Mouse (Mus musculus): ENCODE measurements around the gene Dgat2. TPM values are rescaled to one million over a fixed set of nuclear protein-coding genes. Genes with fewer than 3 reads are reported as not detected.

The Dgat2 gene
- total and polyA plus RNA-seq, 3 experiments, result 1.6 to 2.8 (median 1.7) TPM

DNA sequence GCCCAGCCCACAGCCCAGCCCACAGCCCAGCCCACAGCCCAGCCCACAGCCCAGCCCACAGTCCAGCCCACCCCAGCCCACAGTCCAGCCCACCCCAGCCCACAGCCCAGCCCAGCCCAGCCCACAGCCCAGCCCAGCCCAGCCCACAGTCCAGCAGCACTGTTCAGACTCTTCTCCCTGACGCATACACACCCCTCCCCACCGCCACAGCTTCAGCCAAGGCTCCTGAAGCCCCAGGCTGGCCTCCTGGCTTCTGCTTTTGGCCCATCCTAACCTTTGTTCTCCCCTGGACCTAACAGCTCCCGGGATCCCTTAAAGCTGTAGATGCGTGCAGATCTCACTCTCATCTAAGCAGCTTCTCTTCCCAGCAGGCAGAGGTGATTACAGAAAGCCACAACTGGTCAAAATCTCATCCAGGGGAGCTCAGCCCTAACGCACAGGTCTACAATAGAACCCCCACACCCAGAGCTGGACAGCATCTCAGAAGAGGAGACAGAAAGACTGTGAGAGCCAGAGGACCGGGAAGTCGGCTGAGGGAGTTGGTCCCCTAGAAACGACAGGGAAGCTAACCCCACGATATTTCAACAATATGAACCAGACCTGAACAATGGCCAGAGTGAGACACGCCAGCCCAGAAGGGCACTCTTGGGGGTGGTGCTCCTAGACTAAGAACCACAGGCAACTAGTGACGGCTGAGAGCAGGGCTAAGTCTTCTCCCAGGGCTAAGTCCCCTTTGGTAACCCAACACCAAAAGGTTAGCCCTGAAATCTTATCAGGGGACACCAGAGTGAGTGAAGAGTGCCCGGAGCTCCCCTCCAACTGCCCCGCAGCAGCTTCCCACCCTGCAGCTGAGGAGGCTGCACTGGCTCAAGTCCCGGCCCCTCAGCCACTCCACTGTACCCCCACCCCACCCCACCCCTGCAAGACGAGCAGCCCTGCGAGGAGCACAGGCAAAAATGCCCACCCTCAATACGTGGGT lies 26.9 kb downstream of the Dgat2 start:
- no peak for DNase-seq (ENCODE audit: extremely low read depth)
- H3K4me2 ChIP-seq (ENCODE audit: insufficient read depth, low read depth, poor library complexity, severe bottlenecking), result peak overlapping the region; percentile 2; the same call in 1 of the 2 replicates
- peaks cover 7 to 43% of the 10 kb centered on the region in 2 experiments for H3K4me1 ChIP-seq (ENCODE audit: control insufficient read depth in 1 of 2, insufficient read depth in 2 of 2)
- no peak for TF ChIP-seq RAD21 (IDR thresholded peaks at IDR 0.05; ENCODE audit: low read depth, low read length)
- no peak for TF ChIP-seq USF1 (IDR thresholded peaks at IDR 0.05; ENCODE audit: low read depth, low read length)
- TF ChIP-seq TBP (conservative IDR thresholded peaks at IDR 0.05; ENCODE audit: low read depth, low read length), result no peak
- TF ChIP-seq GABPA (IDR thresholded peaks at IDR 0.05; ENCODE audit: insufficient replicate concordance, low read depth, low read length), result no peak
- TF ChIP-seq NELFE (IDR thresholded peaks at IDR 0.05; ENCODE audit: low read depth, low read length), result no peak
- TF ChIP-seq JUND (conservative IDR thresholded peaks at IDR 0.05; ENCODE audit: low read depth, low read length), result no peak
- TF ChIP-seq ZMIZ1 (IDR thresholded peaks at IDR 0.05; ENCODE audit: low read depth, low read length), result no peak
- no peak for TF ChIP-seq CTCF (conservative IDR thresholded peaks at IDR 0.05 in 1 of 2, IDR thresholded peaks at IDR 0.05 in 1 of 2; ENCODE audit: low read depth in 2 of 2, low read length in 2 of 2)
- no peak for TF ChIP-seq SMC3 (IDR thresholded peaks at IDR 0.05; ENCODE audit: low read depth, low read length)
- TF ChIP-seq USF2 (conservative IDR thresholded peaks at IDR 0.05; ENCODE audit: low read depth, low read length), result no peak
- TF ChIP-seq PAX5 (IDR thresholded peaks at IDR 0.05; ENCODE audit: low read length), result no peak
- no peak for TF ChIP-seq ELF1 (IDR thresholded peaks at IDR 0.05; ENCODE audit: low read depth, low read length)
- TF ChIP-seq JUN (IDR thresholded peaks at IDR 0.05; ENCODE audit: insufficient read depth, low read depth, low read length), result no peak
- no peak for TF ChIP-seq IRF4 (IDR thresholded peaks at IDR 0.05; ENCODE audit: low read depth, low read length)
- no peak for TF ChIP-seq MYC (IDR thresholded peaks at IDR 0.05; ENCODE audit: low read depth, low read length)
- TF ChIP-seq NRF1 (IDR thresholded peaks at IDR 0.05; ENCODE audit: low read depth, low read length), result no peak
- TF ChIP-seq BHLHE40 (IDR thresholded peaks at IDR 0.05; ENCODE audit: low read depth, low read length), result no peak
- H3K4me3 ChIP-seq (replicated peaks in 1 of 3; ENCODE audit: low read depth in 2 of 3, low read length in 2 of 3, poor library complexity in 1 of 3), result no peak overlapping the region
- in situ Hi-C loops (cut with MboI; ENCODE audit: low pct_ligation_motif_present, low pct_unique_long_range_greater_than_20kb, low sequenced_read_pairs), result no loop called here
- no peaks in the 10 kb centered on the region for H3K27me3 ChIP-seq (replicated peaks)
- H3K9me3 ChIP-seq (replicated peaks; ENCODE audit: low read length), result no peaks in the 10 kb centered on the region
- H3K79me2 ChIP-seq (replicated peaks; ENCODE audit: control insufficient read depth, extremely low read depth, insufficient read depth, poor library complexity, severe bottlenecking), result no peaks in the 10 kb centered on the region
- H3K9ac ChIP-seq (ENCODE audit: insufficient read depth, low read depth), result no peak overlapping the region
- dilution Hi-C loops (cut with MboI; ENCODE audit: extremely low pct_ligation_motif_present, extremely low pct_unique_long_range_greater_than_20kb, low sequenced_read_pairs), result no loop called here
- H3K36me3 ChIP-seq (replicated peaks in 1 of 2; ENCODE audit: control insufficient read depth in 1 of 2, insufficient read depth in 1 of 2, low read length in 1 of 2), result no peaks in the 10 kb centered on the region
- no peak overlapping the region for H3K27ac ChIP-seq (ENCODE audit: insufficient read depth, low read depth)

DNA sequence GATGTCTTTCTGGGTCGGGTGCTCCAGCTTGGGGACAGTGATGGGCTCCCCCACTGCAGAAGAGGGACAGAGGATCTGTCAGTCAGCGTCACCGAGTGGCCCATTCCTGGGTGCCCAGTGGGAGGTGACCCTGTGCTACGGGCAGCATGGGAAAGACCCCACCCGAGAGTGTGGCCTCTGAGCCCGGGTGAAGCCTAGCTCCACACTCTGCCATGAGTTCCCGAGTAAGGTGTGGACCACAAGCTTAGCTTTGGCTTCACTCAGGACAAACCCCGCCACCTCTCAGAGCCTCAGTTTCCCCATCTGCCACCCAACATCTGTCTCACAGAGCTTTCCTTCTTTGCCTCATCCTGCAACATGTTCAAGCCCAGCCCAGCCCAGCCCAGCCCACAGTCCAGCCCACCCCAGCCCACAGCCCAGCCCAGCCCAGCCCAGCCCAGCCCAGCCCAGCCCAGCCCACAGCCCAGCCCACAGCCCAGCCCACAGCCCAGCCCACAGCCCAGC lies 27.8 kb downstream of the Dgat2 start:
- Histone ChIP-seq H3K9me3 (replicated peaks; ENCODE audit: low read length) (no peaks in the 10 kb centered on the region), H3K9ac (ENCODE audit: insufficient read depth, low read depth) (no peak overlapping the region), H3K36me3 (replicated peaks in 1 of 2; ENCODE audit: control insufficient read depth in 1 of 2, insufficient read depth in 1 of 2, low read length in 1 of 2) (no peaks in the 10 kb centered on the region), H3K4me1 (ENCODE audit: control insufficient read depth in 1 of 2, insufficient read depth in 2 of 2) (peaks cover 7 to 52% of the 10 kb centered on the region in 2 experiments), H3K79me2 (replicated peaks; ENCODE audit: control insufficient read depth, extremely low read depth, insufficient read depth, poor library complexity, severe bottlenecking) (no peaks in the 10 kb centered on the region), H3K4me3 (replicated peaks in 1 of 3; ENCODE audit: low read depth in 2 of 3, low read length in 2 of 3, poor library complexity in 1 of 3) (no peak overlapping the region), H3K4me2 (ENCODE audit: insufficient read depth, low read depth, poor library complexity, severe bottlenecking) (peak overlapping the region; percentile 16; the same call in 1 of the 2 replicates), H3K27ac (ENCODE audit: insufficient read depth, low read depth) (no peak overlapping the region), H3K27me3 (replicated peaks) (no peaks in the 10 kb centered on the region)
- dilution Hi-C loops (cut with MboI; ENCODE audit: extremely low pct_ligation_motif_present, extremely low pct_unique_long_range_greater_than_20kb, low sequenced_read_pairs) (no loop called here), in situ Hi-C loops (cut with MboI; ENCODE audit: low pct_ligation_motif_present, low pct_unique_long_range_greater_than_20kb, low sequenced_read_pairs) (no loop called here)
- DNase-seq (ENCODE audit: extremely low read depth), result no peak
- TF ChIP-seq MAX (IDR thresholded peaks at IDR 0.05; ENCODE audit: low read length) (no peak), RAD21 (IDR thresholded peaks at IDR 0.05; ENCODE audit: low read depth, low read length) (no peak), JUND (conservative IDR thresholded peaks at IDR 0.05; ENCODE audit: low read depth, low read length) (no peak), KAT2A (IDR thresholded peaks at IDR 0.05; ENCODE audit: insufficient replicate concordance, low read length) (no peak), MXI1 (IDR thresholded peaks at IDR 0.05; ENCODE audit: low read depth, low read length) (no peak), NRF1 (IDR thresholded peaks at IDR 0.05; ENCODE audit: low read depth, low read length) (no peak), TBP (conservative IDR thresholded peaks at IDR 0.05; ENCODE audit: low read depth, low read length) (no peak), USF1 (IDR thresholded peaks at IDR 0.05; ENCODE audit: low read depth, low read length) (no peak)

All from CH12.LX (cell line).